Mouse (Mus musculus): ENCODE data around the gene Frs3.

DNA sequence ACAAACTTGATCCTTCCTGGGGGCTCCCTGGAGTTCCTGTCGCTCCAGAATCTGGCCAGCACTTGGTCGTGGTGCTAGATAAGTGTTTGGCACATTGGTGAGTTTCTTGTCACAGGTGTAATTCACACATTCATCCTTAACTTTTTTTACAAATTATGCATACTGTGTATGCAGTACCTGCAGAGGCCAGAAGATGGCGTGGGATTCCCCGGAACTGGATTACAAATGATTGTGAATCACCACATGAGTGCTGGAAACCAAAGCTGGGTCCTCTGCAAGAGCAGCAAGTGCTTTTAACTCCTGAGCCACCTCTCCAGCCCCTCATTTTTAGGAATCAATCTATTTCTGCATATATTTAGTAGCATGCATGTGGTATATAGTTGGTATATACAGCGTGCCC lies 63.0 kb downstream of the Frs3 start:
- TF ChIP-seq GATA1 (IDR thresholded peaks at IDR 0.05; ENCODE audit: borderline replicate concordance, low read length) (no peak), CTCF (IDR thresholded peaks at IDR 0.05; ENCODE audit: low read depth, low read length) (no peak)
